Mouse (Mus musculus) hindbrain, embryonic 14.5 days (tissue): ENCODE data around the gene Tfpt. TPM values are rescaled to one million over a fixed set of nuclear protein-coding genes. Genes with fewer than 3 reads are reported as not detected.
"Not testable (repeated sequence)": the region's sequence is repeated elsewhere in the genome, so short reads cannot be mapped to it uniquely, and the experiment has no call there.

Experiments used
- ATAC-seq: fragments of 200-750 bp; cut with Nextera tagmentation; 2 replicates; pipeline ENCODE4 v1.8.0; 2017; ENCODE audit warnings: moderate number of reproducible peaks, mild to moderate bottlenecking, moderate TSS enrichment, moderate library complexity; ENCODE audit not compliant: low FRiP score
- DNase-seq: peaks from one replicate; pipeline ENCODE4 v3.0.0-alpha.2; 2015; ENCODE audit warnings: low spot score
- H3K27ac ChIP-seq: fragments of 300-500 bp; sonication (generic); 2 replicates; pipeline ENCODE4 v1.5.1; 2014; ENCODE audit warnings: mild to moderate bottlenecking, moderate library complexity
- H3K27me3 ChIP-seq: fragments of 300-500 bp; sonication (generic); 2 replicates; pipeline ENCODE4 v1.6.1; 2014; ENCODE audit warnings: mild to moderate bottlenecking, low read length, mixed read lengths; ENCODE audit not compliant: control insufficient read depth, insufficient read depth
- H3K36me3 ChIP-seq: fragments of 300-500 bp; sonication (generic); replicated peaks from 2 replicates; pipeline ENCODE4 v1.6.1; 2014; ENCODE audit not compliant: control insufficient read depth, insufficient read depth
- H3K4me1 ChIP-seq: fragments of 300-500 bp; sonication (generic); replicated peaks from 2 replicates; pipeline ENCODE4 v1.6.1; 2014; ENCODE audit warnings: antibody characterized with exemption, low read length, mixed read lengths; ENCODE audit not compliant: control insufficient read depth, insufficient read depth
- H3K4me2 ChIP-seq: fragments of 300-500 bp; sonication (generic); replicated peaks from 2 replicates; pipeline ENCODE4 v1.6.1; 2014; ENCODE audit warnings: mild to moderate bottlenecking, moderate library complexity
- H3K4me3 ChIP-seq: fragments of 300-500 bp; sonication (generic); replicated peaks from 2 replicates; pipeline ENCODE4 v1.5.1; 2014; ENCODE audit warnings: mild to moderate bottlenecking, low read length
- H3K9ac ChIP-seq: fragments of 300-500 bp; sonication (generic); 2 replicates; pipeline ENCODE4 v1.6.1; 2014
- H3K9me3 ChIP-seq: fragments of 300-500 bp; sonication (generic); 2 replicates; pipeline ENCODE4 v1.6.1; 2016; ENCODE audit warnings: low read length; ENCODE audit not compliant: control insufficient read depth
- WGBS: fragments of 180-500 bp; shearing (Covaris S2); extraction: QIAGEN DNeasy Blood & Tissue Kit; methylation state at CpG from one replicate; pipeline ENCODE4 v1.1.7; 2014; 5-methylcytosine and 5-hydroxymethylcytosine counted together
- polyA plus RNA-seq: library from polyadenylated mRNA; unstranded; fragments of >200 nt; fragmentation: Nextera tagmentation; extraction: Ambion mirVana; gene quantifications from 2 replicates; pipeline ENCODE4 v1.2.1, GENCODE M21; 2014

Gene Tfpt
- polyA plus RNA-seq, 1 experiment from 2014 or later, result 27.0 TPM

DNA sequence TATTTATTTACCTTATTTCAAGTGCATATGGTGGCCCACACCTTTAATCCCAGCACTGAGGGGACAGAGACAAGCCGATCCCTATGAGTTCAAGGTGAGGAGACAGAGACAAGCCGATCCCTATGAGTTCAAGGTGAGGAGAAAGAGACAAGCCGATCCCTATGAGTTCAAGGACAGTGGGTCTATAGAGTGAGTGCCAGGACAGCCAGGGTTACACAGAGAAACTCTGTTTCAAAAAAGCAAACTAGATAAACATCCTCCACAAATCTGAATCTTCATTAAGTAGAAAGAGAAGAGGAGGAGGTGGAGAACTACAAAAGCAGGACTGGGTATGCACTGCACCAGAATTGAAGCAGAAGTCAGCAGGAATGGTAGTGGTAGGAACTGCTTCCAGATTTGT is 21.1 kb downstream of the Tfpt start:
- no peaks in the 10 kb centered on the region for H3K4me1 ChIP-seq
- H3K27ac ChIP-seq, result no peak overlapping the region
- no peak overlapping the region for H3K4me3 ChIP-seq
- no peak overlapping the region for H3K9ac ChIP-seq
- 95% methylated on average over 3 of the region's 3 CpGs for WGBS
- DNase-seq, result no peak
- no peaks in the 10 kb centered on the region for H3K9me3 ChIP-seq
- H3K36me3 ChIP-seq, result no peaks in the 10 kb centered on the region
- no peak for ATAC-seq
- H3K4me2 ChIP-seq, result no peak overlapping the region
- H3K27me3 ChIP-seq, result no peaks in the 10 kb centered on the region

DNA sequence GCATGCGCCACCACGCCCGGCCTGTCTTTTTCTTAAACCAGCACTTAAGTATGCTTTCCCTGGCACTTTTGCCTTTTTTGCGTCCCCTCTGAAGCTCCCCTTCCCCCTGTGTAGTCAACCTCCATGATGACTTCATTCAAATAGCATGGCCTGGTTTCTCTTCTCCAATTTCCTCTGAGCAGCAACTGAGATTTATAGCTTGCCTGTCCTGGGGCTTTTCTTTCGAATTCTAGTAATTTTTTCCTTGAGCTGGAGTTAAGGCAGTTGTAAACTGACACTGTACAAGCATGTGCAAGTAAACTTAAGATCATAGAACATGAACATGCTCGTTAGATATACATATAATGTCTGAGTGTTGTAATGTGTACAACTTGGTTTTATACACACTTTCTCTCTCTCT is 22.3 kb downstream of the Tfpt start:
- no peak for DNase-seq
- no peak overlapping the region for H3K27ac ChIP-seq
- H3K36me3 ChIP-seq, result no peaks in the 10 kb centered on the region
- no peak overlapping the region for H3K4me3 ChIP-seq
- no peak overlapping the region for H3K9ac ChIP-seq
- WGBS, result 89% methylated on average over 6 of the region's 6 CpGs
- H3K9me3 ChIP-seq, result no peaks in the 10 kb centered on the region
- H3K4me1 ChIP-seq, result no peaks in the 10 kb centered on the region
- no peaks in the 10 kb centered on the region for H3K27me3 ChIP-seq
- ATAC-seq, result no peak
- no peak overlapping the region for H3K4me2 ChIP-seq

DNA sequence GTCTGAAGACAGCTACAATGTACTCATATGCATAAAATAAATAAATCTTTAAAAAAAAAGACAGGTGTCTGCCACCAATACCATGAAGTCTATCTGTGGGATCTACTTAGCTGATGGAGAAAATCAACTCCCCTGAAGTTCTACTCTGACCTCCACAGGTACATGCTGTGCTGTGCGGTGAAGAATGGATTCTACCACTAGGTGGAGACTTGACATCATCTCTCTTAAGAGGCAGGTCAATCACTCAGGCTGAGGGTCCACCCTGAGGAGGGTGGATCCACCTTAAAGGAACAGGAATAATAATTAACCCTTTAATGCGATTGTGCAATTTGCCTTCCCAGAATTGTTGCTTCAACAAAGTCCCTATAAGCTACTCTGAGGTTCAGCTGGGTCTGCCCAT is 22.9 kb downstream of the Tfpt start:
- Histone ChIP-seq H3K9me3 (no peaks in the 10 kb centered on the region), H3K9ac (no peak overlapping the region), H3K4me3 (no peak overlapping the region), H3K27ac (no peak overlapping the region), H3K4me1 (no peaks in the 10 kb centered on the region), H3K36me3 (no peaks in the 10 kb centered on the region), H3K27me3 (no peaks in the 10 kb centered on the region), H3K4me2 (no peak overlapping the region)
- ATAC-seq (no peak), DNase-seq (no peak)
- WGBS, result 23% methylated on average over 2 of the region's 2 CpGs

- no peak overlapping the region for H3K4me3 ChIP-seq
- H3K9ac ChIP-seq, result no peak overlapping the region
Observed at GRCm38 (mm10) chr7:3601119-3601518, 28.6 kb downstream of the Tfpt start.

DNA sequence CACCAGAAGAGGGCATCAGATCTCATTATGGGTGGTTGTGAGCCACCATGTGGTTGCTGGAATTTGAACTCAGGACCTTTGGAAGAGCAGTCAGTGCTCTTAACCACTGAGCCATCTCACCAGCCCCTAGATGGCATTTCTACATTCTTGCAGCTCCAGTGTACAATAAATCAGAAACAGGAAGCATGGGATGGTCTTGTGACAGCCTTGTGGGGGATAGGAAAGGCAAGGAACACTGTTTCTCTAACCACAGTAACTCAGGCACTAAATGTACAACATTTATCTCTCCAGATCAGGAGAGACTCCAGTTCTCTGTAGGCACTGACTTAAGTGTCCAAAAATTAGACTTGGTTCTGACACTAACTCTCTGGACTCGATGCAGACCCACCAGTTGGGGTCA is 32.0 kb downstream of the Tfpt start:
- not testable (repeated sequence) for H3K4me3 ChIP-seq, ATAC-seq, DNase-seq, H3K4me1 ChIP-seq, H3K4me2 ChIP-seq, H3K27me3 ChIP-seq, H3K36me3 ChIP-seq, H3K9me3 ChIP-seq, H3K9ac ChIP-seq, H3K27ac ChIP-seq
- 84% methylated on average over 1 of the region's 1 CpGs for WGBS

More at GRCm38 (mm10) chr7:3601119-3601518, 28.6 kb downstream of the Tfpt start:
- ATAC-seq (peak; percentile 43; the same call in 1 of the 2 replicates), DNase-seq (peak; percentile 89)
- no peak overlapping the region for H3K27ac ChIP-seq
- H3K4me1 ChIP-seq, result no peaks in the 10 kb centered on the region
- H3K9me3 ChIP-seq, result no peaks in the 10 kb centered on the region
- 17% methylated on average over 4 of the region's 4 CpGs for WGBS
- H3K36me3 ChIP-seq, result no peaks in the 10 kb centered on the region
- H3K4me2 ChIP-seq, result no peak overlapping the region
- H3K27me3 ChIP-seq, result no peaks in the 10 kb centered on the region

GRCm38 (mm10) chr7:3595146-3595545 is 34.6 kb downstream of the Tfpt start:
- peak overlapping the region; percentile 22 for H3K4me2 ChIP-seq

GRCm38 (mm10) chr7:3594686-3595085 is 35.0 kb downstream of the Tfpt start:
- Histone ChIP-seq H3K27me3 (no peaks in the 10 kb centered on the region), H3K9me3 (no peaks in the 10 kb centered on the region), H3K27ac (no peak overlapping the region), H3K4me2 (peak overlapping the region; percentile 22), H3K36me3 (no peaks in the 10 kb centered on the region), H3K4me1 (no peaks in the 10 kb centered on the region), H3K9ac (no peak overlapping the region), H3K4me3 (no peak overlapping the region)
- 20% methylated on average over 5 of the region's 5 CpGs for WGBS
- ATAC-seq, result no peak
- DNase-seq, result no peak

More at GRCm38 (mm10) chr7:3595146-3595545, 34.6 kb downstream of the Tfpt start:
- WGBS, result 17% methylated on average over 9 of the region's 9 CpGs
- Histone ChIP-seq H3K36me3 (no peaks in the 10 kb centered on the region), H3K4me1 (no peaks in the 10 kb centered on the region), H3K27me3 (no peaks in the 10 kb centered on the region), H3K4me3 (no peak overlapping the region), H3K9me3 (no peaks in the 10 kb centered on the region), H3K27ac (no peak overlapping the region), H3K9ac (no peak overlapping the region)
- DNase-seq, result no peak
- ATAC-seq, result no peak

- H3K27ac ChIP-seq, result no peak overlapping the region
- DNase-seq, result no peak
Observed at GRCm38 (mm10) chr7:3593855-3594254, 35.9 kb downstream of the Tfpt start.

GRCm38 (mm10) chr7:3591534-3591933 is 38.2 kb downstream of the Tfpt start:
- Histone ChIP-seq H3K4me1 (no peaks in the 10 kb centered on the region), H3K27ac (no peak overlapping the region), H3K9ac (no peak overlapping the region), H3K9me3 (no peaks in the 10 kb centered on the region), H3K27me3 (no peaks in the 10 kb centered on the region), H3K4me3 (no peak overlapping the region), H3K4me2 (no peak overlapping the region), H3K36me3 (no peaks in the 10 kb centered on the region)
- DNase-seq (no peak), ATAC-seq (no peak)
- WGBS, result 82% methylated on average over 1 of the region's 1 CpGs

More at GRCm38 (mm10) chr7:3593855-3594254, 35.9 kb downstream of the Tfpt start:
- H3K27me3 ChIP-seq, result no peaks in the 10 kb centered on the region
- no peak overlapping the region for H3K4me3 ChIP-seq
- H3K9ac ChIP-seq, result no peak overlapping the region
- ATAC-seq, result no peak
- H3K36me3 ChIP-seq, result no peaks in the 10 kb centered on the region
- H3K4me2 ChIP-seq, result no peak overlapping the region
- H3K9me3 ChIP-seq, result no peaks in the 10 kb centered on the region
- no peaks in the 10 kb centered on the region for H3K4me1 ChIP-seq

- no peak overlapping the region for H3K27ac ChIP-seq
- no peak for ATAC-seq
- H3K9ac ChIP-seq, result no peak overlapping the region
- no peaks in the 10 kb centered on the region for H3K27me3 ChIP-seq
- no peaks in the 10 kb centered on the region for H3K9me3 ChIP-seq
- no peak overlapping the region for H3K4me2 ChIP-seq
- H3K36me3 ChIP-seq, result no peaks in the 10 kb centered on the region
- no peak overlapping the region for H3K4me3 ChIP-seq
- H3K4me1 ChIP-seq, result no peaks in the 10 kb centered on the region
- 81% methylated on average over 3 of the region's 3 CpGs for WGBS
- no peak for DNase-seq
Observed at GRCm38 (mm10) chr7:3590550-3590949, 39.2 kb downstream of the Tfpt start.
